Mouse (Mus musculus) E14TG2a.4 (cell line): Measurements from ENCODE around the gene Zbtb22.

Source experiments
- CTCF ChIP-seq: conservative IDR thresholded peaks from 2 replicates; pipeline ENCODE4 v1.5.1; 2014; ENCODE audit warnings: low read length
- POU5F1 ChIP-seq: IDR thresholded peaks from 2 replicates; pipeline ENCODE4 v1.6.1; 2014; ENCODE audit warnings: low read length, borderline replicate concordance

DNA sequence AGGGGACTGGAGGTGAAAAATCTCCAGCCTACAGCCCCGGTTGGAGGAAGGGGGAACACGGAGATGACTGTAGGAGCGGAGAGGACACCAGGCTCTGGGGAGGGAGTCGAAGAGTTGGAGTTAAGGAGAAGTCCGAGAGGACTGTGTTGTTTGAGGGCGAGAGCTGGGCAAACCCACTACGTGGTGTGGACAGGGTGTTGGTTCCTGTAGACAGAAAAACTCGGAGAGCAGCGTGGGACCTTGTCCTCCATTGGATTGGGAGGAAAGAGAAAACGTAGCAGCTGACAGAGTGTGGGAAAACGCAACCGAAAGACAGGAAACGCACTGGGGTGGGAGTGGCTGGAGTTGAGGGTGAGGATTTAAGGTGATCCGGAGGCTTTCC is 5.8 kb upstream of the Zbtb22 start:
- TF ChIP-seq CTCF = no peak
- no peak for TF ChIP-seq POU5F1
